10 mouse cellular contexts compared by ENCODE assay signal in the genomic region with DNA sequence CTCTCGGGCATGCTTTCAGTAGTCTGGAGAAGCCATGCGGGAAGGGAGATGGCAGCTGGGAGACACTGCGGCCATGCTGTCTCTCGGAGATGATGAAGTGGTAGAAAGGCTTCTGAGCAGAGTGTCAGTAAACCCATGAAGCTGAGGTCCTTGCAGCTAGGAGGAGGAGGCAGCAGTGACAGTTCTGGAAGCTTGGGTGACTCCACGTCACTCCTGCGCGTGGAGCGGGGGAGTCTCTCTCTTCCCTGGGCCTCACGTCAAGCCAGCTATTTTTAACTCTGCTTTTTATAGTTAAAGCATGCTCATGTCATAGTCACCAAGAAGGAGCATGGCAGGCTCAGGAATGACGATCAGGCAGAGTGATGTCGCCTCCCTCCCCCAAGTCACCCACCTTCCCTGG. TPM values are rescaled to one million over a fixed set of nuclear protein-coding genes. Genes with fewer than 3 reads are reported as not detected.
DNase-seq lines count a peak whose midpoint lies in the region; ATAC-seq and TF ChIP-seq lines count a peak whose summit lies in the region.
"Had no signal": no experiment of that assay in that cellular context is flagged by ENCODE, and none has a peak within 500 bp of the region (broad histone marks: within the 10 kb centered on the region; RNA-seq: fewer than 3 reads in every experiment).

No protein-coding gene starts in this region.

- H3K9ac ChIP-seq in heart, postnatal 0 days (replicated peaks; ENCODE audit: low read depth, low read length), result no peak overlapping the region
- no peak overlapping the region for H3K9ac ChIP-seq in midbrain, embryonic 16.5 days (ENCODE audit: low read depth, low read length)
- no peak overlapping the region for H3K9ac ChIP-seq in hindbrain, embryonic 13.5 days
- H3K9ac ChIP-seq: hindbrain, embryonic 15.5 days had no signal

- peaks cover 11% of the 10 kb centered on the region for H3K4me1 ChIP-seq in cortical plate, adult 2 months (ENCODE audit: control insufficient read depth, insufficient read depth, low read length)
- H3K4me1 ChIP-seq in heart, postnatal 0 days (ENCODE audit: control insufficient read depth, insufficient read depth), result peaks cover 8% of the 10 kb centered on the region; the same call in 1 of the 2 replicates
- no peaks in the 10 kb centered on the region for H3K4me1 ChIP-seq in midbrain, embryonic 16.5 days (ENCODE audit: control insufficient read depth, insufficient read depth, low read length)
- peaks cover 19% of the 10 kb centered on the region for H3K4me1 ChIP-seq in hindbrain, embryonic 13.5 days (replicated peaks)

- H3K36me3 ChIP-seq in heart, postnatal 0 days (replicated peaks; ENCODE audit: control insufficient read depth, insufficient read depth, low read length), result no peaks in the 10 kb centered on the region
- no peaks in the 10 kb centered on the region for H3K36me3 ChIP-seq in midbrain, embryonic 16.5 days (ENCODE audit: control insufficient read depth, insufficient read depth, low read length)
- no peaks in the 10 kb centered on the region for H3K36me3 ChIP-seq in hindbrain, embryonic 13.5 days
- H3K36me3 ChIP-seq: hindbrain, embryonic 15.5 days had no signal

- ATAC-seq in heart, postnatal 0 days (ENCODE audit: insufficient read depth, low read depth), result peak; percentile 75
- ATAC-seq in megakaryocyte, adult 5-6 weeks (ENCODE audit: poor library complexity, severe bottlenecking), result no peak
- ATAC-seq in midbrain, embryonic 16.5 days, result no peak
- ATAC-seq in hindbrain, embryonic 13.5 days (ENCODE audit: low FRiP score), result no peak

- 26% methylated on average over 11 of the region's 11 CpGs for WGBS in heart, postnatal 0 days
- 84% methylated on average over 11 of the region's 11 CpGs for WGBS in midbrain, embryonic 16.5 days
- WGBS in hindbrain, embryonic 13.5 days, result 87% methylated on average over 11 of the region's 11 CpGs

- peak; percentile 90 for TF ChIP-seq POLR2A in cortical plate, adult 2 months (IDR thresholded peaks at IDR 0.05; ENCODE audit: extremely low read depth, insufficient read depth, low read length)

- no peak overlapping the region for H3K4me2 ChIP-seq in heart, postnatal 0 days (ENCODE audit: low read depth, low read length)
- H3K4me2 ChIP-seq in midbrain, embryonic 16.5 days (ENCODE audit: low read length), result no peak overlapping the region
- H3K4me2 ChIP-seq in hindbrain, embryonic 13.5 days, result no peak overlapping the region
- H3K4me2 ChIP-seq: hindbrain, embryonic 15.5 days had no signal

- TF ChIP-seq CTCF in cortical plate, adult 2 months (IDR thresholded peaks at IDR 0.05; ENCODE audit: extremely low read depth, insufficient read depth, low read length), result no peak
- TF ChIP-seq CTCF in heart, postnatal 0 days (IDR thresholded peaks at IDR 0.05; ENCODE audit: low read depth), result no peak

- no peaks in the 10 kb centered on the region for H3K9me3 ChIP-seq in heart, postnatal 0 days (replicated peaks; ENCODE audit: control insufficient read depth, low read length)
- H3K9me3 ChIP-seq in midbrain, embryonic 16.5 days (replicated peaks; ENCODE audit: control insufficient read depth, low read length, poor library complexity, severe bottlenecking), result no peaks in the 10 kb centered on the region
- H3K9me3 ChIP-seq in hindbrain, embryonic 13.5 days, result no peaks in the 10 kb centered on the region
- H3K9me3 ChIP-seq: hindbrain, embryonic 15.5 days had no signal

- peak overlapping the region; percentile 33 for H3K27ac ChIP-seq in cortical plate, adult 2 months (ENCODE audit: insufficient read depth, low read length)
- no peak overlapping the region; the same call in none of the 2 replicates for H3K27ac ChIP-seq in heart, postnatal 0 days (ENCODE audit: low read depth)
- H3K27ac ChIP-seq in midbrain, embryonic 16.5 days (ENCODE audit: low read length), result no peak overlapping the region
- no peak overlapping the region for H3K27ac ChIP-seq in hindbrain, embryonic 13.5 days
- H3K27ac ChIP-seq: hindbrain, embryonic 15.5 days had no signal

- TF ChIP-seq EP300 in heart, postnatal 0 days (IDR thresholded peaks at IDR 0.05; ENCODE audit: low read depth), result no peak

- DNase-seq in frontal cortex, postnatal 10 days (ENCODE audit: low spot score in 2 of 2), result peak; percentile 61 to 73
- DNase-seq in heart, postnatal 0 days (ENCODE audit: low spot score), result peak; percentile 83
- DNase-seq in left cerebral cortex, adult 9 months (ENCODE audit: low spot score in 2 of 2), result peak; percentile 85 to 88
- DNase-seq in retina, postnatal 1 day, result no peak
- DNase-seq: lung, postnatal 10 days had no signal

- H3K4me3 ChIP-seq in cortical plate, adult 2 months (ENCODE audit: insufficient read depth, low read length), result peak overlapping the region; percentile 13; the same call in 1 of the 2 replicates
- no peak overlapping the region for H3K4me3 ChIP-seq in heart, postnatal 0 days (ENCODE audit: low read depth, low read length)
- no peak overlapping the region for H3K4me3 ChIP-seq in midbrain, embryonic 16.5 days (ENCODE audit: low read depth, low read length)
- H3K4me3 ChIP-seq in hindbrain, embryonic 13.5 days, result no peak overlapping the region
- H3K4me3 ChIP-seq: hindbrain, embryonic 15.5 days had no signal

- no peaks in the 10 kb centered on the region for H3K27me3 ChIP-seq in heart, postnatal 0 days (ENCODE audit: control insufficient read depth, insufficient read depth, low read length)
- H3K27me3 ChIP-seq in midbrain, embryonic 16.5 days (ENCODE audit: control insufficient read depth, insufficient read depth, low read depth, low read length), result no peaks in the 10 kb centered on the region
- no peaks in the 10 kb centered on the region; the same call in 1 of the 2 replicates for H3K27me3 ChIP-seq in hindbrain, embryonic 13.5 days
- H3K27me3 ChIP-seq: hindbrain, embryonic 15.5 days had no signal

RNA-seq across cellular contexts. Expression of a gene that starts 56.3 kb away (rescaled TPM):
- 12.8 and 14.8 TPM in 2 replicates for polyA plus RNA-seq in cortical plate, adult 2 months (2012; rRNA removed)
- 11.0 and 16.4 TPM in 2 replicates for total RNA-seq in heart, postnatal 0 days (2014; rRNA removed; ENCODE audit: low replicate concordance)
- polyA plus RNA-seq in heart, postnatal 0 days (2015; fragmentation: Nextera tagmentation; extraction: Ambion mirVana), result 3.9 and 4.5 TPM in 2 replicates
- 0.27 TPM in 1 of 2 replicates, not detected in the other for total RNA-seq in megakaryocyte, adult 5-6 weeks (2015)
- total RNA-seq in megakaryocyte, adult 5-6 weeks (2017), result 0.12 and 0.15 TPM in 2 replicates
- polyA plus RNA-seq in midbrain, embryonic 16.5 days (2015; fragmentation: Nextera tagmentation; extraction: Ambion mirVana), result 41.6 and 50.3 TPM in 2 replicates
- polyA plus RNA-seq in hindbrain, embryonic 13.5 days (2015; fragmentation: Nextera tagmentation; extraction: Ambion mirVana), result 46.7 and 49.2 TPM in 2 replicates
